Mouse (Mus musculus) bone marrow, adult 2 months (tissue): ENCODE results near the gene Il17d.
A peak's percentile ranks its signal among the peaks of the same experiment; 100 is the strongest.

Experiments used
- CTCF ChIP-seq: fragments of 200-500 bp; IDR thresholded peaks from 2 replicates; pipeline ENCODE4 v1.5.1; 2011; ENCODE audit warnings: low read length, control low read depth; ENCODE audit not compliant: control insufficient read depth, insufficient read depth
- POLR2A ChIP-seq: fragments of 200-500 bp; IDR thresholded peaks from 2 replicates; pipeline ENCODE4 v1.6.1; 2011; ENCODE audit warnings: low read depth, mild to moderate bottlenecking, control low read depth, low read length, borderline replicate concordance; ENCODE audit not compliant: control insufficient read depth

DNA sequence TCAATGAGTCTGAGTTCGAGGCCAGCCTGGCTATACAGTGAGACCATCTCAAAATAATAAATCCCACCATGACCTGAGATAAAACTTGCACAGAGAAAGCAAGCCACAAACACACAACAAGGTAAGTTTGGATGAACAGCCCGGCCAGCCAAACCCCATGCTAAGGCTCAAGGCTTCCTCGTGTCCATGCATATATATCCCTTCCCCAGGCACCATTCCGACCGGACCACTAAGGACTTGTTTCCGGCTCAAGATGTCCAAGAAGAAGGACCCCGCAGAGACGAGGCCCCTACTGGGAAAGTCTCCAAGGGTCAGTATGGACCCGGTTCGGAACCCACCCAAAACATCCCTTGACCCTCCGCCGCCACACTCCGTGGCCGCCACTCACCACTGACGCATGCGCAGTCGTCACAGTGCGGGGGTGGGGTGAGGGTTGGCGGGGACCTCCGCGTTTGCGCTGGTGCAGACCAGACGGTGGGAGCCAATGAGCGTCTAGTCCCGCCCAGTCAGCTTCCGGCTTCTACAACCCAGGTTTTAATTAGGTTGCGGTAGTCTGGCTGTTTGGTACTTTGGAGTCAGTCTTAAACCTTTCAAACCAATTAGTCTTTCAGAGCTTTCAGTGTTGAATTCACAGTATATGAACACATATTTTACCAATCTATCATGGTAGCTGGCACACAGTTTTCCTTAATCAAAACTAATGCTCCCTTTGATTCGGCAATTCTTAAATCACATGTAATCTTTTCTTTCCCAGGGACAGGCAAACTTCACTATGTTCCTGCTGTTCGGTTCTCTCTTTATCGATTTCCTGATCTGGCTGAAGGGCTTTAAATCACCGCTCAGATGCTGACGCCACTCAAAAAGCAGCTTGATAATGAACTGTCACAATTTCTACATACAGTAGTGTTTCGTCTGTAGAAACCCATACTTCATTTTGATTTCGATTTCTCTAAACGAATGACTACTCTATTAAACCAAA, 46.9 kb downstream of the Il17d start, which contains the start of gene Eef1akmt1:
- no peak for TF ChIP-seq CTCF
- peak; percentile 85 for TF ChIP-seq POLR2A
